Mouse (Mus musculus) spleen, adult 2 months (tissue): ENCODE measurements around the gene Prkg1. TPM values are rescaled to one million over a fixed set of nuclear protein-coding genes. Genes with fewer than 3 reads are reported as not detected.

Experiments used
- DNase-seq, 2 experiments: peaks; one replicate each; pipeline versions ENCODE4 v3.0.0 to v3.0.0-alpha.2; 2012 to 2021; ENCODE audit warnings: low spot score in 2 of 2, low read depth in 1 of 2
- H3K27ac ChIP-seq: fragments of 200-500 bp; 2 replicates; pipeline ENCODE4 v1.5.1; 2012; ENCODE audit warnings: low read length, inconsistent platforms; ENCODE audit not compliant: insufficient read depth
- H3K27me3 ChIP-seq: fragments of 200-500 bp; 2 replicates; pipeline ENCODE4 v1.6.1; 2012; ENCODE audit warnings: mild to moderate bottlenecking, moderate library complexity, low read length, inconsistent platforms; ENCODE audit not compliant: control insufficient read depth, insufficient read depth
- H3K36me3 ChIP-seq: fragments of 200-500 bp; 2 replicates; pipeline ENCODE4 v1.6.1; 2012; ENCODE audit warnings: mild to moderate bottlenecking, low read length, inconsistent platforms; ENCODE audit not compliant: control insufficient read depth, insufficient read depth
- H3K4me1 ChIP-seq: fragments of 200-500 bp; 2 replicates; pipeline ENCODE4 v1.6.1; 2011; ENCODE audit warnings: inconsistent platforms; ENCODE audit not compliant: control insufficient read depth, insufficient read depth, insufficient read length
- H3K4me3 ChIP-seq: fragments of 200-500 bp; 2 replicates; pipeline ENCODE4 v1.5.1; 2011; ENCODE audit warnings: mild to moderate bottlenecking, inconsistent platforms; ENCODE audit not compliant: insufficient read depth, insufficient read length; ENCODE audit errors: extremely low read depth
- CTCF ChIP-seq: fragments of 200-500 bp; IDR thresholded peaks from 2 replicates; pipeline ENCODE4 v1.5.1; 2011; ENCODE audit warnings: mild to moderate bottlenecking, inconsistent platforms; ENCODE audit not compliant: insufficient read depth, insufficient read length, insufficient replicate concordance; ENCODE audit errors: extremely low read depth
- POLR2A ChIP-seq: fragments of 200-500 bp; IDR thresholded peaks from 2 replicates; pipeline ENCODE4 v1.6.1; 2011; ENCODE audit warnings: low read depth, low read length, inconsistent platforms
- WGBS: fragments of 180-500 bp; shearing (Covaris S2); methylation state at CpG from one replicate; pipeline ENCODE4 v1.1.7; 2018; 5-methylcytosine and 5-hydroxymethylcytosine counted together
- polyA plus RNA-seq: library from polyadenylated mRNA; depleted of rRNA; stranded (reverse); fragments of >200 nt; gene quantifications from 2 replicates; pipeline ENCODE4 v1.2.3, GENCODE M21; 2012

Prkg1 gene
- polyA plus RNA-seq, 1 experiment, result 0.33 TPM

DNA sequence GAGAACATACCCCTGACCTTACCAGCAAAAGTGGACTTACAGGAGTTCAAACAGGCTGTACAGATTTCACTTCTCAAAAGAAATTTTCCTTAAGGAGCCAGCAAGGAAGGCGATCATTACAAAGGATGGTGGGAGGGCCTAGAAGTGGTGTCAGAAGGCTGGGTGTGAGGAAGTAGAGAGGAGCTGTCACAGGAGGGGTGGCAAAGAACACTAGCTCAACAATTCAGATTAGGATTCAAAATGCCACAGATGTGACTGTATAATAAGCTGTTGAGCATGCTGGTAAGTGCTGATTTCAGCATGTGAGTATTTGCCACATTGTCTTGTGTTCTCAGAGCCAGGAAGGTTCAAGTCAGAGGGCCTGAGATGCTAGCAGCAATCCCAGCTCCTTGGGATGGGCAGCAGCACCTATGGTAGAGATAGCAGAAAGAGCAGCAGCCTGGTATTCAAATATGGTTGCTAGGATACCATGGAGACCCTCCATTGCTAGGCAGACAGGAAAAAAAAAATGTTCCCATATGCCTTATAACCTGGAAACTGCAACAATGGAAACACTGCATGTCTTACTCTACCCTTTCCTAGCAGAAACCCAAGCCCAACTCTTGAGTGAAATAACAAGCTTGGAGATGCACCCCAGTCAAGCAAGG is 106.0 kb downstream of the Prkg1 start:
- Histone ChIP-seq H3K36me3 (no peaks in the 10 kb centered on the region), H3K27me3 (peaks cover 1% of the 10 kb centered on the region; the same call in 1 of the 2 replicates), H3K27ac (no peak overlapping the region), H3K4me1 (no peaks in the 10 kb centered on the region), H3K4me3 (no peak overlapping the region)
- TF ChIP-seq CTCF (no peak), POLR2A (no peak)
- WGBS, result 83% methylated on average over 1 of the region's 1 CpGs
- no peak for DNase-seq

DNA sequence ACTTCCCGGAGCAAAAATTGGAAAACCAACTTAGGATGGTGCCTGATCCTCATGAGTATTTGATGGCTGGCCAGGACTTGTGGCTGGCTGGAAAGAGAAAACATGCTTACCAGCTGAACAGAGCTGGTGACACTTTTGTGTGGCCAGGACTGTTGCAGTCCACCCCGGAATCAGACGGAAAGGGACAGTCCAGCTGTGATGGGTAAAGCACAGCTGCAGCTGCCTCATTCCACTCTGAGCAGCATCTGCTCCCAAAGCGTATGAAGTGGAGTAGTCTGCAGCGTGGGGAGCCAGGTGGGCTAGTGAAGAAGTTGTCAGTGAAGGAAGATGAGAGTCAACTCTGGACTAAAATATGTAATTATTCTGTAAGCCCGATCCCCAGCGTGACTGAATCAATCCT is 108.6 kb downstream of the Prkg1 start:
- no peak for TF ChIP-seq POLR2A
- TF ChIP-seq CTCF, result no peak
- WGBS, result 89% methylated on average over 7 of the region's 7 CpGs
- no peaks in the 10 kb centered on the region for H3K27me3 ChIP-seq
- H3K27ac ChIP-seq, result no peak overlapping the region
- DNase-seq, result no peak
- no peak overlapping the region for H3K4me3 ChIP-seq
- H3K4me1 ChIP-seq, result no peaks in the 10 kb centered on the region
- H3K36me3 ChIP-seq, result no peaks in the 10 kb centered on the region

DNA sequence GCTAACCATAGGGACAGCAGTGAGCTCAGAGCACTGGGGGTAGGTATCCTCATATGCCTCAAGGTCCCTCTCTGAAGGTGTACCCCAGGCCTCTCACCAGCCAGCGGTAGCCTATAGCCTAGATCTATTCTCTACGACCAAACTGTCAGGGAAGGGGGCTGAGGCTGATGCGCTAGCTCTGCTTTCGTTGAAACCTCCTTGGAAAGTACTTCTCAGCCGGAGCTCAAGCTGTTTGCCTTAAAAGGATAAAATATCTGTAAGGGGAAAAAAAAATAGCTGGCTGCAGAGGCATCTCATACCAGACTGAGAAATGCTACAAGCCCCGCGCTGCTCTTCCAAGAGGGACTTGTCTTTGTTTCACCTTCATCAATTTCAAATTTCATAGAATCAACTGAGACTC is 109.0 kb downstream of the Prkg1 start:
- no peaks in the 10 kb centered on the region for H3K4me1 ChIP-seq
- H3K4me3 ChIP-seq, result no peak overlapping the region
- no peaks in the 10 kb centered on the region for H3K27me3 ChIP-seq
- H3K36me3 ChIP-seq, result no peaks in the 10 kb centered on the region
- TF ChIP-seq CTCF, result no peak
- no peak for TF ChIP-seq POLR2A
- 90% methylated on average over 7 of the region's 7 CpGs for WGBS
- H3K27ac ChIP-seq, result no peak overlapping the region
- DNase-seq, result no peak

GRCm38 (mm10) chr19:31654022-31654421 is 110.8 kb downstream of the Prkg1 start:
- Histone ChIP-seq H3K4me1 (no peaks in the 10 kb centered on the region), H3K4me3 (no peak overlapping the region), H3K27me3 (no peaks in the 10 kb centered on the region), H3K36me3 (no peaks in the 10 kb centered on the region), H3K27ac (no peak overlapping the region)
- DNase-seq, result no peak
- no peak for TF ChIP-seq POLR2A
- no peak for TF ChIP-seq CTCF
- 86% methylated on average over 6 of the region's 6 CpGs for WGBS

DNA sequence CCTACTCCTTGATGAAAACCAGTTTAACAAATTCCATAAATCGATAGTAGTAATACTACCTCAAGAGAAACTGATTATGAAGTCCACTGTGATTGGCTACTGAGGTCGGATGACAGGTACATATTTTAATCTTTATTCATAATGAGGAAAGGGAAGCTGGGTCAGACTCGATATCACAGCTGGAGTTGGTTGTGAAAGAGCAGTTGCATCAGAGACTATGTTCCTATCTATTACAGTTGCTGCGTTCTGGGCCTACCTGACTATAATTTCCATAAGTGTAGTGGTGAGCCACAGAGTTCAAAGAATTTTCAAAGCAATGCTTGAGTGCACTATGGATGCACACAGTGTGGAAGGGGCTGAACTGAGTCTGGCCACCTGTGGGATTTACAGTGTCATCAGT is 114.4 kb downstream of the Prkg1 start:
- no peaks in the 10 kb centered on the region for H3K36me3 ChIP-seq
- WGBS, result 85% methylated on average over 4 of the region's 4 CpGs
- H3K4me1 ChIP-seq, result no peaks in the 10 kb centered on the region
- no peak overlapping the region for H3K4me3 ChIP-seq
- DNase-seq, result no peak
- no peak overlapping the region for H3K27ac ChIP-seq
- no peaks in the 10 kb centered on the region for H3K27me3 ChIP-seq
- no peak for TF ChIP-seq CTCF
- no peak for TF ChIP-seq POLR2A

- no peak overlapping the region for H3K4me3 ChIP-seq
- H3K36me3 ChIP-seq, result no peaks in the 10 kb centered on the region
- 59% methylated on average over 2 of the region's 2 CpGs for WGBS
- TF ChIP-seq POLR2A, result no peak
- TF ChIP-seq CTCF, result no peak
- no peaks in the 10 kb centered on the region for H3K27me3 ChIP-seq
- no peak for DNase-seq
- no peaks in the 10 kb centered on the region for H3K4me1 ChIP-seq
- no peak overlapping the region for H3K27ac ChIP-seq
Observed at GRCm38 (mm10) chr19:31647492-31647891, 117.3 kb downstream of the Prkg1 start.
